Mouse (Mus musculus) E14TG2a.4 (cell line): ENCODE data around the gene Tbc1d1.

ENCODE experiments used
- CTCF ChIP-seq: conservative IDR thresholded peaks from 2 replicates; pipeline ENCODE4 v1.5.1; 2014; ENCODE audit warnings: low read length
- POU5F1 ChIP-seq: IDR thresholded peaks from 2 replicates; pipeline ENCODE4 v1.6.1; 2014; ENCODE audit warnings: low read length, borderline replicate concordance

- TF ChIP-seq CTCF (no peak), POU5F1 (no peak)
These were observed 237.4 kb downstream of the Tbc1d1 start for GRCm38 (mm10) chr5:64393530-64393929.
